Mouse (Mus musculus): ENCODE data around the gene Gm14851.
"Not testable (repeated sequence)": the region's sequence is repeated elsewhere in the genome, so short reads cannot be mapped to it uniquely, and the experiment has no call there.

Gene Gm14851

DNA sequence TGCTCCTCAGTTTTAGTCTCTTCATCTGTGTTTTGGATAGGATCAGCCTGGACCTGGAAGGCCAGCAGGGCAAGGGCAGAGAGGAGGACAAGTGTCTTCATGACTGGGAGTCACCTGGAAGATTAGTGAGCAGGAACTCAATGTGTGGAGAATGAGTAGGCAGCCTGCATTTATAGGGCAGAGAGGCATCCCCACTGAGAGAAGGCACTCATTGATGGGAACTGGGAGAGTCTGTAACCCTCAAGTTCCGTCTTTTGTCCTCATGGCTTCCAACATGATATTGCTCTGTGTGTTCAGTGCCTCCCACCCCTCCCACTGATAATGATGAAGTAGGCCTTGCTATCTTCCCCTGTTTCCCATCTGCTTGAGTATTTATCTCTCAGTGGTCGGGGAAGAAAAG, at the start of gene Gm14851:
TSS of gene Gm14851 (minus strand) at position 101 of the 400 bp plus-strand sequence.
- DNase-seq (ENCODE audit: low read depth): not testable (repeated sequence)

DNA sequence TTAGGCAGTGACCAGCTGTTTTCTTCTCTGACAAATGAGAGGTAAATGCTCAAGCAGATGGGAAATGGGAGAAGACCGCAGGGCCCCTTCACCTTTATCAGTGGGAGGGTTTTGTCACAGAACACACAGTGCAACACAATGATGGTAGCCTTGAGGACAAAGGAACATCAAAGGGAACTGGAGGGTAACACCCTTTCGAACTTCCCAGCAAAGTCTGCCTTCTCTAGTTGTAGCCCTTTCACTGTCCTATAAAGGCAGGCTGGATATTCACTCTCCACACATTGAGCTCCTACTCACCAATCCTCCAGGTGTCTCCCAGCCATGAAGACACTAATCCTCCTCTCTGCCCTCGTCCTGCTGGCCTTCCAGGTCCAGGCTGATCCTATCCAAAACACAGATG, 38.5 kb upstream of the Gm14851 start, which contains the start of gene Defa30:
TSS of gene Defa30 (plus strand) at position 301 of the 400 bp plus-strand sequence.
- DNase-seq (ENCODE audit: low read depth): not testable (repeated sequence)

DNA sequence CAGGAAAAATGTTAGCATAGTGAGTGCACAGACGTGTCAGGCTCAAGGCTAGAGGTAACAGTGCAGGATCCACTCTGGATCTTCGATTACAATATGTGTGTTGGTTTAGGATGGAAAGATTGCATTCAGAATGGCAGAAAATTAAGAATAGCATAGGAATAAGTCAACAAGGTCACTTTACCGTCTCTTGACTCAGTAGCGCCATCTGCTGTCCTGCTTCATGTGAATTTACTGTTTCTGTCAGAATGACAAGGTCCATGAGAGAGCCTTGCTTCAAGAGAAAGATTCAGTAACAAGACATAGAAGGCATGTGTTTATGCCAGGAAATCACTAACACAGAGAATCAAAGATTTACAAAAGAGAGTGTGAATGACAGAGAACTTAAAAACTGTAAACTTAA, 2.7 kb downstream of the Gm14851 start:
- DNase-seq (ENCODE audit: low read depth): peak; percentile 9

DNA sequence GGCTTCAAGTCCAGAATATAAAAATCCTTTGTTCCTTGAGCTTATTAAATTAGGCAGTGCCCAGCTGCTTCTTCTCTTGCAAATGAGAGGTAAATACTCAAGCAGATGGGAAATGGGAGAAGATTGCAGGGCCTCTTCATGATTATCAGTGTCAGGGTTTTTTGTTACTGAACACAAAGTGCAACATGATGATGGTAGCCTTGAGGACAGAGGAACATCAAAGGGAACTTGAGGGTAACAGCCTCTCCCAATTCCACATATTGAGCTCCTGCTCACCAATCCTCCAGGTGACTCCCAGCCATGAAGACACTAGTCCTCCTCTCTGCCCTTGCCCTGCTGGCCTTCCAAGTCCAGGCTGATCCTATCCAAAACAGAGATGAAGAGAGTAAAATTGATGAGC, 11.7 kb downstream of the Gm14851 start, which contains the start of gene Defa25:
TSS of gene Defa25 (plus strand) at position 301 of the 400 bp plus-strand sequence.
- not testable (repeated sequence) for DNase-seq (ENCODE audit: low read depth)

DNA sequence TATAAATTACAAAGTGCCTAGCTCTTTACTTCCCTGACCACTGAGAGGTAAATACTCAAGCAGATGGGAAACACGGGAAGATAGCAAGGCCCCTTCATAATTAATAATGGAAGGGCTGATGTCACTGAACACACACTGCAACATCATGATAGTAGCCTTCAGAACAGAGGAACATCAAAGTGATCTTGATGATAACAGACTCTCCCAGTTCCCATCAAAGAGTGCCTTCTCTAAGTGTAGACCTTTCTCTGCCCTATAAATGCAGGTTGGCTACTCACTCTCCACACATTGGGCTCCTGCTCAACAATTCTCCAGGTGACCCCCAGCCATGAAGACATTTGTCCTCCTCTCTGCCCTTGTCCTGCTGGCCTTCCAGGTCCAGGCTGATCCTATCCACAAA, 31.1 kb downstream of the Gm14851 start, which contains the start of gene Defa35:
TSS of gene Defa35 (plus strand) at position 301 of the 400 bp plus-strand sequence.
- DNase-seq (ENCODE audit: low read depth): not testable (repeated sequence)

DNA sequence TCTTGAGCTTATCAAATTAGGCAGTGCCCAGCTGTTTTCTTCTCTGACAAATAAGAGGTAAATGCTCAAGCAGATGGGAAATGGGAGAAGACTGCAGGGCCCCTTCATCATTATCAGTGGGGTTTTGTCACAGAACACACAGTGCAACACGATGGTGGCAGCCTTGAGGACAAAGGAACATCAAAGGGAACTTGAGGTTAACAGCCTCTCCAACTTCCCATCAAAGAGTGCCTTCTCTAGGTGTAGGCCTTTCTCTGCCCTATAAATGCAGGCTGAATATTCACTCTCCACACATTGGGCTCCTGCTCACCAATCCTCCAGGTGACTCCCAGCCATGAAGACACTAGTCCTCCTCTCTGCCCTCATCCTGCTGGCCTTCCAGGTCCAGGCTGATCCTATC, 41.1 kb downstream of the Gm14851 start, which contains the start of gene Defa23:
TSS of gene Defa23 (plus strand) at position 301 of the 400 bp plus-strand sequence.
- DNase-seq (ENCODE audit: low read depth): not testable (repeated sequence)
